Mouse (Mus musculus) left cerebral cortex, postnatal 4 days (tissue): ENCODE measurements around the gene 3110009E18Rik. TPM values are rescaled to one million over a fixed set of nuclear protein-coding genes. Genes with fewer than 3 reads are reported as not detected.

Source experiments
- DNase-seq: peaks from one replicate; pipeline ENCODE4 v3.0.0-alpha.2; 2022
- intact Hi-C: fragments of 180-260 bp; cut with DNase I; formaldehyde crosslinking; loops from one replicate; pipeline ENCODE4 v1.15.1; 2025
- total RNA-seq, 2 experiments: library from RNA; stranded (reverse); gene quantifications; 2 replicates each; pipeline ENCODE4 v1.2.3; 2021

The 3110009E18Rik gene
- total RNA-seq, 2 experiments from 2014 or later, result 11.2 to 11.8 TPM

DNA sequence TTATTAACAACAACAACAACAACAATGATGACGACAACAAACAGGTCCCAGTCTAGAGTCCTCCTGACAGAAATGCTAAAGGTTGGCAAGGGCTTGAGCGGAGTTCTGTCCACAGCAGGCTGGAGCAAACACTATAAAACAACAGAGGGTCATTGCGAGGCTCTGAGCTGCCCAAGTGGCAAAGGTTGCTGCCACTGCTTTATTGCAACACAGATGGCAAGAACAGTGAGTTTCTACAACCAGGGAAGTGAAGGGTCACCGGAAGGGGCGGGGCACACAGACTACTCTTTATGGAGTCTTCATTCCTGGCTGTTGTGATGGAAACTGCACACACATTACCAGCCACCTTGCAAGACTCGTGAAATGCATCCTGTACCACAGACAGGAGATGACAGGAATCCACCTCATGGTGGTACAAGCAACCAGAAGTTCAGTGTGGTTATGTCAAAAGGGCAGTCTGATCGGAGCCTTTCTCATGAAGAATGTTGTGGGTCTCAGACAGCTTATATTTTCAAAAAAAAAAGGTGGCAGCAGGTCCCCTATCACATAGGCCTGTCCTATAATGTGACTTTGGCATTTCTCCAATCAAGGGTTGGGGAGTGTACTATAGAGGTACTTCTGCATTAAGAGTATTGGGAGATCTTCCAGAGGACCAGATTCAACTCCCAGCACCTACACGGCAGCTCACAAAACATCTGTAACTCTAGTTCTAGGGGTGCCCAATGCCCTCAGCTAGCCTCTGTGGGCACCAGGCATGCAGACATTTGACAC, 20.3 kb upstream of the 3110009E18Rik start:
- no peak for DNase-seq

GRCm38 (mm10) chr1:120101227-120101609, 19.8 kb upstream of the 3110009E18Rik start:
- DNase-seq, result no peak
- intact Hi-C loops, result no loop called here

More for the DNA sequence above, 20.3 kb upstream of the 3110009E18Rik start:
- intact Hi-C loops, result no loop called here

DNA sequence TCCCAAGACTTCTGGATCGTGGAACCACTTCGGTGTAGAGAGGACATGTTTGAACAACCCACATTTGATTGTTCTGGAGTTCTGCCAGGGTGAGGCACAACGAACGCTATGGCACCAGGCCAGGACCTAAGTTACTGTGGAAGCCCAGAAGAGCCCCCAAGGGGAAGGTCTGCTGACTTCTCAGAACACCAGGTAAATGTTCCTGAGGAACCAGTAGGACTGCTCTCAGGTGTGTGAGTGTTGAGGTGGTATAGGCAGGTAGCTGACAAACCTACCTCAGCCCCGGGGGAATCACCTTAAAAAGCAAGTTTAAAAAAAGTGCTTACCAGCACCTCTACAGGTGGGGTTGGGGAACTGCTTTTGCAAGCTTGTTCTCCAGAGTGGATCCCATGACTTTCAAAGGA, 15.4 kb upstream of the 3110009E18Rik start:
- intact Hi-C loops, result no loop called here
- no peak for DNase-seq

GRCm38 (mm10) chr1:120109741-120110432, 11.1 kb upstream of the 3110009E18Rik start:
- DNase-seq, result no peak
- intact Hi-C loops, result no loop called here

DNA sequence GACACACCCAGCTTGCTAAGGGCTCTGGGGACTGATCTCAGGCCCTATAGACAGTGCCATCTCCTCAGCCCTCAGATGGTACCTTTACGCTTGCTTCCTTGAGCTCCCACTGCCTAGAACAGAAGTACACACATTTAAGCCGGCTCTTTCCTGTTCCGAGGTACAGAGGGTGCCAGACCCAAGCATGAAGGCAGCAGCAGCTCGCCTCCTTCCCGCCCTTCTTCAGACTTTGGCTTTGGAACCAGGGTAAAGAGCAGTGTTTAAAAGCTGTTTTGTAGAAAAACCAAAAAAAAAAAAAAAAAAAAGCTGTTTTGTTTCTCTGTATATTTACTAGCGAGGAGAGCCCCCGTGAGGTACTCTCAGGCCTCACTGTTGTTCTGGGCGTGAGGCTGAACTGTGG, 9.2 kb upstream of the 3110009E18Rik start:
- intact Hi-C loops, result no loop called here
- no peak for DNase-seq

GRCm38 (mm10) chr1:120112251-120113187, 8.5 kb upstream of the 3110009E18Rik start:
- intact Hi-C loops, result no loop called here
- DNase-seq, result no peak

GRCm38 (mm10) chr1:120115671-120116081, 5.3 kb upstream of the 3110009E18Rik start:
- peak; percentile 84 for DNase-seq
- intact Hi-C loops, result loop anchor here (5.0 kb wide), 1 partner anchor 1028 kb away; no protein-coding TSS in a partner anchor

GRCm38 (mm10) chr1:120116106-120116505, 4.9 kb upstream of the 3110009E18Rik start:
- intact Hi-C loops, result loop anchor here (5.0 kb wide), 1 partner anchor 1029 kb away; no protein-coding TSS in a partner anchor

GRCm38 (mm10) chr1:120118854-120119253, 2.1 kb upstream of the 3110009E18Rik start:
- DNase-seq, result no peak
- intact Hi-C loops, result loop anchor here (5.0 kb wide), 1 partner anchor 1032 kb away; no protein-coding TSS in a partner anchor

More at GRCm38 (mm10) chr1:120116106-120116505, 4.9 kb upstream of the 3110009E18Rik start:
- no peak for DNase-seq

DNA sequence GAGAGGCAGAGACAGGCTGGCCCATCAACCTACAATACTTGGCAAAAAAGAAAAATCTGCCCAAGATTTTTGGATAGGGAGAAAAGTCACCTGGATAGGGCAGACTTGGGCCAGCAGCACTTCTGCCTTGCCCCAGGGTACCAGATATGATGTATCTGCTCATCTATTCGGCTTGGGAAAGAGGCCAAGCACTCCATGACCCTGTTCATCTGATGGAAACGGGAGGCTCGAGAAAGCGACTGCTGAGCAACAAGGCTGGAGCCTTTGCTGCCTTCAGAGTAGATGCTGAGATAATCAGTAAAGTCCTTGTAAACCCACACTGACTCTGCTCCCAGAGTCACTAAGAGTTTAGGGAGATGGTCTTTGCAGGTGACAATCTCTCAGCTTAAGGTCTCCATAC, 1.6 kb upstream of the 3110009E18Rik start:
- DNase-seq, result no peak
- intact Hi-C loops, result loop anchor here (5.0 kb wide), 1 partner anchor 1032 kb away; no protein-coding TSS in a partner anchor

GRCm38 (mm10) chr1:120120141-120120968, 632 bp upstream of the 3110009E18Rik start:
- DNase-seq, result peak; percentile 44
- intact Hi-C loops, result no loop called here

- intact Hi-C loops, result no loop called here
- no peak for DNase-seq
Observed at GRCm38 (mm10) chr1:120121930-120122530, 1.0 kb downstream of the 3110009E18Rik start.

GRCm38 (mm10) chr1:120122634-120123383, 1.8 kb downstream of the 3110009E18Rik start:
- DNase-seq, result no peak
- intact Hi-C loops, result no loop called here

DNA sequence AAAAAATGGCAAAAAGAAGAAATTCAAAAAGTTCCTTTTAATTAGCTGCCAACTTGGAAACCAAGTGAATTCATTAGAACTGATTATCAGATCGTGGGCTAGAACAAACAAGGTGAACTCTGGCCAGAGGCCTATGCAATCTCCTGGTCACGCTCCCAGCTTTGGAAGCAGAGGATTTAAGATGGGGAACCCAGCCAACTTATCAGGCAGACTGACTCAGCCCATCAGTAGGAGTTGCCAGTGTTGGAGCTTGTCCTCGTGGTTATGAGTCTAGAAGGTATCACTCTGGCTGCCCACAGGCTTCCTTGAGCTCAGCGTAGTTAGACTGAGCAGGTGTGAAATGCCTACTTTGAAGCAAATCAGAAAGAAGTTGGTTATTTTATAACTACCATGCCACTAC, 3.9 kb downstream of the 3110009E18Rik start:
- intact Hi-C loops, result no loop called here
- DNase-seq, result no peak

- intact Hi-C loops, result no loop called here
- DNase-seq, result no peak
Observed at GRCm38 (mm10) chr1:120125471-120125870, 4.5 kb downstream of the 3110009E18Rik start.

GRCm38 (mm10) chr1:120126318-120126717, 5.3 kb downstream of the 3110009E18Rik start:
- intact Hi-C loops, result no loop called here
- no peak for DNase-seq

GRCm38 (mm10) chr1:120132376-120132775, 11.4 kb downstream of the 3110009E18Rik start:
- intact Hi-C loops, result no loop called here

GRCm38 (mm10) chr1:120135934-120136786, 15.2 kb downstream of the 3110009E18Rik start:
- no peak for DNase-seq
- intact Hi-C loops, result no loop called here

More at GRCm38 (mm10) chr1:120132376-120132775, 11.4 kb downstream of the 3110009E18Rik start:
- no peak for DNase-seq
